Mouse (Mus musculus): Measurements from ENCODE around the gene Dtx2. TPM values are rescaled to one million over a fixed set of nuclear protein-coding genes. Genes with fewer than 3 reads are reported as not detected.

The Dtx2 gene
- 4.2 and 4.4 TPM in 2 replicates for polyA plus RNA-seq (2012; rRNA removed)

DNA sequence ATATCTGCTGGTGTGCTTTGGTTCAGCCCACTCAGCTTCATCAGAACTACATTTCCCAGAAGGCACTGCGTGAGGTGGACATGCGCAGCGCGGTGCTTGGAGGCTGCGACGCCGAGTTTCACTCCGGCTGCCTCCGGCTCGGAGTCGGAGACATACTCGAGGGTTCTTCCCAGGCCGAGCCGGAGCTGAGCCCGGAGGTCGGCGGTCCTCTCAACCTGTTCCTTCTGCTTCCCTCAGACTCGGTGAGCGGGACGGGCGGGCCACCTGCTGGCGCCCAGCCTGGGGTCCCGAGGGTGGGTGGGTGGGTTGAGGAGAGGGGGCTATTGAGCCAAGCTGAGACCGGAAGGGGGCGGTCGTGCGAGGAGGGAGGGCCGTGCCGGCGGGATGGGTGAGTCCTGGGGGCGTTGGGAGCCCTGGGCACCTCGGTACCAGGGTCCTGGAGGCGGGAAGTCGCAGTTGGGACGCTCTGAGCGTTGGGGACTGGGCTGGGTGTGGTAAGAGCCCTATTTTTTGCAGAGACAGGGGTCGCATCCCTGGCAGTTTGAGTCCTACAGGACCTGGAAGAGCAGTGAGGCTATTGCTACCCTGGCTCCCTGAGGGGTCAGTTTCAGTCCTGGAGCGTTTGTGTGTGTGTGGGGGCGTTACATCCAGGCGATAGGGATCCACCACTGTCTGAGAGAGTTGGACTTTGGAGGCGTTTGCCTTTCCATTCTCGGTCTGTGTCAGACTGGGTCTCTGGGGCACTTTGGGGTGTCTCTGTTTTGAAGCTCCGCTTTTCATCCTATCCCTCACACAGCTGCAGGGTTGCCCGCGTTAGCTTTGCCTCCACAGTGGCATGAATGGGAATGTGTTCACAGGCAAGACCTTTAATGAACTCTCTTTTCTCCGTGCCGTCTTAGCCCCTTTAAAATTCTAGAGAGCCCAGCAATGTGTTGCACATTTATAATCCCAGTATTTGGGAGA, at the start of gene Dtx2:
Dtx2 (plus strand) TSS at position 76 of the 963 bp plus-strand sequence.

DNA sequence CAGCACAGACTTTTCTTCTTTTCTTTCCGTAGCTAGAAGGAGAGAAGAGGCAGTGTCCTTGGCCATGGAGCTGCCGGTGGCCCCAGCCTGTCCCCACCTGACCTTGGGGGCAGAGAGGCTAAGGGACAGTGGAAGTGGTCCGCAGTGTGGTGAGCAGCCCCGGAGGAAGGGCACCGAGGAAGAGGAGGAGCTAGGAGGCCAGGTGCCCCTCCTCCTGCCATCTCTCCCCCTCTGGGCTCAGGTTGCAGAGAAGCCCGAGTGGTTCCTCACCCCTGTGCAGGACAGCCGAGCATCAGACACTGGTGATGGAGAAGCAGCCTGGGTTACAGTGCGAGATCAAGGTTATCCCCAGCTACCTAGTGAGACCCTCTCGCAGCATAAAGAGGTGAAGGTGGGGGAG, 20.2 kb upstream of the Dtx2 start, which contains the start of gene Ssc4d:
Ssc4d (minus strand) TSS at position 167 of the 400 bp plus-strand sequence.

DNA sequence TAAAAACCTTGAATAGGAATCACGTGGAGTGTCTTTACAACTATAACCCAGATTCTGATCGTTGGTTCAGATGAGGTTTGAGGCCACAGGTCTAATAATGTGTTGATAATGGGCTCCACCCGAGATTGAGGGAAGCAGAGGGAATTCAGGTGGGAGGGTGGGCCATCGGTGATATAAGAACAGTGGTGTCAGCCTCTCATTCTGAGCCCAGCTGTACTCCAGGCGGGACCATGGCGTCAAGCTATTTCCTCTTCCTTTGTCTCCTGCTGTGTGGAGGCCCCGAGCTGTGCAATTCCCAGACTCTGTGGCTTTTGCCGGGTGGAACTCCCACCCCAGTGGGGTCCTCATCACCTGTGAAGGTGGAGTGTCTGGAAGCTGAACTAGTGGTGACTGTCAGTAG, 14.7 kb upstream of the Dtx2 start, which contains the start of gene Zp3:
Zp3 (plus strand) TSS at position 196 of the 400 bp plus-strand sequence.

DNA sequence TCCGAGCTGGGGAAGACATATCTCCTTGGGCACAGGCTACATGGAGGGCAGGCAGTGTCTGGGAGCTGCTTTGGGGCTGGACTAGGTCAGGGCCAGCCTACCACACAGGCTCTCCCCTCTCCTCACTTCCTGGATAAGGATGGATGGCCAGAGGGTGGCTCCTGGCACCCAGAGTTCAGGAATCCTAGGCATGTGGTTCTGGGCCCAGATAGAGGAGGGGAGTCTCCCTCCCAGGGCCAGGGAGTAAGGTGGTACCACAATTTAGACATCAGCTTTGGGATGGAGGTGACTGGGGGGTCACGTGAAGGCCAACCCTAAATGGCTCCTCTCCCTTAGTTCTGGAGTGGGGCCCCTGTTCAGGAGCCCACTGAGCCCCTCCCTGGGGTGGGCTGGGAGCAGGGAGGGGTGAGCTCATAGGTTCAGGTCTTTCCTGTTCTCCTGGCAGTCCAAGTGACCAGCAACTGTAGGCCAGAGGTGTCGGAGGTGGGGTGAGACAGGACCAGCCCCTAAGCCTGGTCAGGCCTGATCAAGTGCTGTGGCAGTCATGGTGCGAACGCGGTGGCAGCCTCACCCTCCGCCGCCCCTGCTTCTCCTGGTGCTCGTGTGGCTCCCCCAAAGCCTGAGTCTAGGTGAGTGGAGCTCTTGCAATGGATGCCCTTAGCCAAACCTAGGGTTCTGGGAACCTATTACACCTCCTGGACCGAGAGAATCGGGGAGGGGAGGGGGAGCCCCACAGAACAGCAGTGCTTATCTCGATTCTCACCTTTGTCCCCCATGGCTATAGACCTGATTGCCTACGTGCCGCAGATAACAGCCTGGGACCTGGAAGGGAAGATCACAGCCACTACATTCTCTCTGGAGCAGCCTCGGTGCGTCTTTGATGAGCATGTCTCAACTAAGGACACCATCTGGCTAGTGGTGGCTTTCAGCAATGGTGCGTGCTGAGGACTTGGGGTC, 43.9 kb downstream of the Dtx2 start, which contains the start of gene Upk3b:
Upk3b (plus strand) TSS at position 239 of the 957 bp plus-strand sequence.

DNA sequence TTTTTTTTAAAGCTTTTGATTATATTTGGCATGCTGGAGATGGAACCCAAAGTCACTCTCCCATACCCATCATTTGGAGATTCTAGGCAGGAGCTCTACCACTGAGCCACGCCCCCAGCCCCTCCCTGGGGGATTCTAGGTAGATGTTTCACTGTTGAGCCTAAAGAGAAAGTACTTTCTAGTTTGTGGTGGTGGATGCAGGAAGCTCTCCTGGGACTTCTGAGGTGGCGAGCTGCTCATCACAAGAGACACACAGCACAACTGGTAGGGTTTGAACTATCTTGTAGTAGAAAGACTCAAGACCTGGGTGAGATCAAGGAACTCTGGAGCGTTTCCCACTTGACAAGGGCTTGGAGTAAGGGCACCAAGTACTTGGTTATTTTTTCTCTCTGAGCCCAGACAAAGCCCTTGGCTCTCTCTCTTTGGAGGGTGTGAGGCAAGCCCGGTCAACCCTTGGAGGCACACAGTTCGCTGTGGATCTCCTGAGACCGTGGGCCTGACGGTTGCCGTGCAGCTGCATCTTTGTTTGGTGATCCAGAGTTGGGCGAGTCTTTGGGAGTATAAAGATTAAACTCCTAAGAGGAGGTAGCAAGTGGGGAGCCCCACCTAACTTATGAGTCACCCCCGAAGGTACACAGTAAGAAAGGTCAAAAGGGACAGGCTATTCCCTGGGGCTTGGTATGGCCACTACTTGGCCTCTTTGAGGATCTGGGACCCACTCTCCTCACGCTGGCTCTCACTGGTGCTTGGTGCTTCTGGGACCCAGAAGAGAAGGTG, 59.9 kb downstream of the Dtx2 start, which contains the start of gene Upk3bl:
Upk3bl (plus strand) TSS at position 192 of the 777 bp plus-strand sequence.

Other genes with a start within 250 kb of the Dtx2 start
- 0.12 and 0.13 TPM in 2 replicates for gene Styxl1, start 216.4 kb upstream of the Dtx2 start, polyA plus RNA-seq (2012; rRNA removed)
- gene Mdh2, start 216.3 kb upstream of the Dtx2 start, polyA plus RNA-seq (2012; rRNA removed): 216 and 219 TPM in 2 replicates
- 0.01 TPM in 2 replicates for gene Srrm3, start 187.9 kb upstream of the Dtx2 start, polyA plus RNA-seq (2012; rRNA removed)
- 2.9 and 4.0 TPM in 2 replicates for gene Hspb1, start 106.9 kb upstream of the Dtx2 start, polyA plus RNA-seq (2012; rRNA removed)
- 27.1 and 28.2 TPM in 2 replicates for gene Ywhag, start 60.2 kb upstream of the Dtx2 start, polyA plus RNA-seq (2012; rRNA removed)
- 2.4 and 2.9 TPM in 2 replicates for gene Ssc4d, start 20.3 kb upstream of the Dtx2 start, polyA plus RNA-seq (2012; rRNA removed)
- not detected in 2 replicates for gene Zp3, start 14.7 kb upstream of the Dtx2 start, polyA plus RNA-seq (2012; rRNA removed)
- gene Upk3b, start 43.7 kb downstream of the Dtx2 start, polyA plus RNA-seq (2012; rRNA removed): 4.5 and 6.1 TPM in 2 replicates
- 0.04 TPM in 1 of 2 replicates, not detected in the other for gene Upk3bl, start 59.7 kb downstream of the Dtx2 start, polyA plus RNA-seq (2012; rRNA removed)
- 3.8 and 4.6 TPM in 2 replicates for gene Rasa4, start 89.1 kb downstream of the Dtx2 start, polyA plus RNA-seq (2012; rRNA removed)
- 72.5 and 80.5 TPM in 2 replicates for gene Polr2j, start 121.8 kb downstream of the Dtx2 start, polyA plus RNA-seq (2012; rRNA removed)
- 21.1 and 23.3 TPM in 2 replicates for gene Lrwd1, start 141.3 kb downstream of the Dtx2 start, polyA plus RNA-seq (2012; rRNA removed)
- 6.7 and 6.9 TPM in 2 replicates for gene Alkbh4, start 141.3 kb downstream of the Dtx2 start, polyA plus RNA-seq (2012; rRNA removed)
- 6.1 and 6.5 TPM in 2 replicates for gene Orai2, start 175.9 kb downstream of the Dtx2 start, polyA plus RNA-seq (2012; rRNA removed)
- 8.0 and 10.8 TPM in 2 replicates for gene Prkrip1, start 204.2 kb downstream of the Dtx2 start, polyA plus RNA-seq (2012; rRNA removed)

All from liver, embryonic 18 days (tissue).